Mouse (Mus musculus) heart, postnatal 4 days (tissue): ENCODE measurements around the gene Lman2l. TPM values are rescaled to one million over a fixed set of nuclear protein-coding genes. Genes with fewer than 3 reads are reported as not detected.

Experiments
- total RNA-seq, 2 experiments: library from RNA; stranded (reverse); gene quantifications; 2 replicates each; pipeline ENCODE4 v1.2.3; 2021

The Lman2l gene
- total RNA-seq, 2 experiments from 2014 or later: 16.0 to 20.6 TPM

Other genes starting within 250 kb of the Lman2l start
- 10 to 100 TPM; 39.0 to 39.3 TPM for gene Uggt1, start 200.6 kb downstream of the Lman2l start, total RNA-seq
- gene Neurl3, start 170.6 kb downstream of the Lman2l start, total RNA-seq: 1 to 10 TPM; 4.9 to 5.3 TPM
- 10 to 100 TPM; 27.7 to 27.9 TPM for gene Arid5a, start 137.5 kb downstream of the Lman2l start, total RNA-seq
- 10 to 100 TPM; 69.1 to 74.2 TPM for gene Kansl3, start 76.1 kb downstream of the Lman2l start, total RNA-seq
- not detected for gene Fer1l5, start 73.0 kb downstream of the Lman2l start, total RNA-seq
- 1 to 10 TPM; 4.4 to 4.8 TPM for gene Cnnm4, start 26.3 kb upstream of the Lman2l start, total RNA-seq
- 10 to 100 TPM; 14.9 to 15.7 TPM for gene Cnnm3, start 66.6 kb upstream of the Lman2l start, total RNA-seq
- 100 to 1,000 TPM; 151 to 159 TPM for gene Ankrd23, start 91.6 kb upstream of the Lman2l start, total RNA-seq
- 10 to 100 TPM; 48.6 to 69.8 TPM for gene Gm42417, start 94.2 kb upstream of the Lman2l start, total RNA-seq
- gene Ankrd39, start 102.2 kb upstream of the Lman2l start, total RNA-seq: 10 to 100 TPM; 16.0 to 18.5 TPM
- 10 to 100 TPM; 26.7 to 31.2 TPM for gene Sema4c, start 113.1 kb upstream of the Lman2l start, total RNA-seq
- under 1 TPM; 0.54 to 0.79 TPM for gene Fam178b, start 237.9 kb upstream of the Lman2l start, total RNA-seq
- gene Cox5b, start 246.2 kb upstream of the Lman2l start, total RNA-seq: 1,000 to 10,000 TPM; 1,651 to 1,714 TPM